Mouse (Mus musculus): ENCODE data around the gene Olfr313.

The Olfr313 gene

DNA sequence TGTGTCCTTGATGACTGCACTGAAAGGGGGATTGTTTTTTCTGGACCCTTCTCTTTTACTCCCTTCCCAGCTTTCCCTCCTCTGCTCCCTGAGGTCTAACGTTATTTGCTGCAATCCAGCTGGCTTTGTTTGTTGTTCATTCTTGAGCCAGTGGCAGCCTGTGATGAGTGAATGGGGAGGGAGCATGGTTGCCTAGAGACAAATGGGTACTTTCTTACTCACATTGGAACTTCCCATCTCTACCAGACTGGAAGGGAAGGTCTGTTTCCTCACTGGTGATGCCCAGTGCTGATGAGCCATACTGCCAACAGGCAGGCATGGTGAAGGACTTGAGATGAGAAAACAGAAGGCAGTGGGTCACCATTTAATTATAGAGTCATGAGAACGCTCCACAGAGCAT is 34.9 kb downstream of the Olfr313 start:
- DNase-seq (ENCODE audit: low spot score in 2 of 2) = no peak

DNA sequence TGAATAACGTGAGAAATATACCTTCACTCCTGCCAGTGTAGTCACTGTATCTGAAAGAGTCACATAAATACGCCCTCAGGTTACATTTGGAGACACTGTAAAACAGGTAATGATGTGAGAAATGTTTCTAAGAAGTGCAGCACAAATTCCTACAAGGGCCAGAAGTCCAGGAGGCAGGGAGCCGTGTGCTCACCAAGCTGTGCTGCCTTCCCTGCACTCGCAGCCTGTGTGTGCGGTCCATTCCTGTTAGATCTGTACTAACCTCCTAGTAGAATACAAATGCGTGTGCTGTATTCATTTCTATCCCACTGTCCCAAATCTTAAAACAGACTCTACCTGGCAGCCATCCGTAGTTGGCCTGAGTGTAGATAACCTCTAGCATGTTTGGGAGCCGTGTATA is 45.9 kb downstream of the Olfr313 start:
- no peak for DNase-seq (ENCODE audit: low spot score in 2 of 2)

DNA sequence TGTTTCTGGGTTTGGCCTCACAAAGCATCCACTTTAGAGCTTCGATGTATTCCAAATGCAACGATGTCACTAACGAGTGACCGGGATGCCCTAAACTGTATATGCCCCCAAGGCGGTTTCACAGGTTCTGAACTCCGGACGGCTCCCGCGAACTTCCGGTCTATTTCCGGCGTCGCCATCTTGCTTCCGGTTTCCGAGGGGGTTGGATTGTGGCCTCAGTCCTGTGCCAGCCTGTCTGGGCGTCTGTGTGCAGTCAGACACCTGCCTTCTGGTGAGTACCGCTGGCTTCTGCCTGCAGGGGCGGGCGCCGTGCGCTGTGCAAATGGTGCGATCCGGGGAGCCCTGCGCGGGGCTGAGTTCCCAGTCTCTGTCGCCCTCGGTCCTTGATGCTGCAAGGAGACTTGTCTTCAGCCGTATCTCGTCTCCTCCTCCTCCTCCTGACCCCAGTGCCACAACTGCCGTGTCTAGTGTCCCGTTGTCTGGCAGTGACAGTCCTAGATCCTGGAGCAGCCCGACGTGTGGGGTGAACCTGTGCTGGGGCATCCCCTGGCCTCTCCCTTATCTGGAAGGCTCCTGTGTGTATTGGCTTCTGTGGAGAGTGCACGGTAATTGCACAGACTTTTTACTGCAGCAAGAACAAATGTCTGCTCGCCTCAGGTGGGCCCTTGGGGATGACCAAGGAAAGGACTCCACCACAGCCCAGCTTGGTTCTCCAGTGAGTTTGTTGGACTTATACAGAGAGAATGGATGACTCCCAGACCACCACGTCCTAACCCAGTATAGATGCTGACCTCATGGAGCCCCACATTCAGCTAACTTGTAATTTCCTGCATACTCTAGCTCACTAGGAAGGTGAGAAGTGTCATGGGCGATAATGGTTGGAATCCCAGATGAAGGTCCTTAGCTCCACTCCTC is 52.5 kb downstream of the Olfr313 start, which contains the start of gene 2810021J22Rik:
Gene 2810021J22Rik (plus strand): TSS at position 178 of the 915 bp plus-strand sequence.
- peak; percentile 72 to 77 for DNase-seq (ENCODE audit: low spot score in 2 of 2)

DNA sequence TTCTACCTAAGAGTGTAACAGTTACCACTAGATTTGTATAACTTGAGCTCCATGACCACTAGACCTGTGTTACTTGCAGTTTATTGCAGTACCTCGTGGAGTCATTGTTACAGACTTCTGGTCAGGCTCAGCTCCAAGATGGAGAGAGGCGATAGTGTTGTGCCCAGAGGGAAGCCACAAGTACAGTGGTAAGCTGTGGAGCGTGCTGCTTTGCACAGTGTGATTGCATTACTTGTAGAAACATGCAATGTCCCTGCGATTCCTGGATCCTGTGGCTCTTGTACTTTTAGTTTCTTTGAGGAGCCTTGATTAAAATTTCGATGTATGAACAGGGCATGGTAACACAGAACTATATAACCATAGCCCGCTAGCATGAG is 53.1 kb downstream of the Olfr313 start:
- DNase-seq (ENCODE audit: low spot score in 2 of 2) = no peak

All from right cerebral cortex, postnatal 36 days (tissue).